Mouse (Mus musculus) cerebellum, adult 11 months (tissue): ENCODE data around the gene Dars2.
A peak's percentile ranks its signal among the peaks of the same experiment; 100 is the strongest.
"Not testable (repeated sequence)": the region's sequence is repeated elsewhere in the genome, so short reads cannot be mapped to it uniquely, and the experiment has no call there.

Source experiments
- DNase-seq: peaks from one replicate; pipeline ENCODE4 v3.0.0; 2022

Dars2 gene

DNA sequence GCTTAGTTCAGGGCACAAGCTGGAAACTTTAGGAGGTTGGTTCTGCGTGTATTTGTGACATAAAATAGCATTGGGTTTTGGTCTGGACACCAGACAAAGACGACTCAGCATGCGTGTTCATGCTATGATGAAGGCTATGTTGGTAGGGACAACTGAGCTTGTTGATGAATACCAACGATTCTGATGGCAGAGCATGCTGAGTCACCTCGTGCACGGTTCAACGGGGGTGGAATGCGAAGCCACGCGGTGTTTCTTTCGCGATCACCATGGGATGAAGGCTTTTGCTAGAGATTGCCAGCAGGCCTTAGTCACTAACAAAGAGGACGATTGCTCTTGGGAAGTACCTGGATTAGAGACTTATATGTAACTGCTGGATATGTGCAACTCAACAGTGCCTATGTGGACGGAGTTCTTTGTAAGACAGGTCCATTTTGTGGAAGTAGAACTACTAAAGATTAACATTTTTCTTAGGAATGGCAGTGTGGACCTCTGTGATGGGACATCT is 35.1 kb downstream of the Dars2 start:
- no peak for DNase-seq

DNA sequence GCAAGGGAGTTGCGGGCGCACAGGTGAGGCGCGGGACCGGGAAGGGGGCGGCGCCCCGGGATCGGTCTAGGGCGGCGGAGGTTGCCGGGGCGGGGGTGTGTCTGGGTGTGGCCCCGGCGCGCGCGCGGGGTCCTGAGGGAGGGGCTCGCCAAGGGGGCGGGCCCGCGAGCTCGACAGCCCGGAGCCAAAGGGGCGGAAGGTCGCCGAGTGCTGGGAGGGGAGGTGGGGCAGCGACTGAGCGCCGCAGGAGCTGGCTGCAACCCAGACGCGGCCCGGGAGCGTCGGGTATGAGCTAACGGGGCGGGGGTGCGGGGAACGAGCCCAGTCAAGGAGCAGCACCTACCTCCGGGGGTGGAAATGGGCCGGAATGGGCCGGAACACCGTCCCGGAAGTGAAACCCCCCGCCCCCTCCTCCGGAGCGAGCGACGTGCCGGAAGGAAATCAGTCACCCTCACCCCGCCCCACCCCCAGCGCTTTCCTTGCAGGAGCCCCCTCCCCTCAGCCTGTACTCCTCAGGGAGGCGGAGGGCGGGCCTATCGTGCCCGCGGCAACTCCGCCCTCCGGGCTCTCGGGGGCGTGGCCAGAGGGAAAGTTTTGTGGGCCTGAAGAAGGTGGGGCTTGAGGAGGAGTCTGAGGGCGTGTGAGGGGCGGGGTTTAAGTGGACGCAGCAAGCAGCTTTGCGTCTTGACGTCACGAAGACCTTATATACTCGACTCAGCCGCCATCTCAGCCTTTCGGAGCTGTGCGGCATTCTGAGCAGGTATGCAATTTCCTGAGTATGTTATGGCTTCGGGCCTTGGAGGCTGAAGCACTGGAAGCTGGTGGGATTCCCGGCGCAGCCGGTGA is 35.8 kb downstream of the Dars2 start, which contains the start of gene Zbtb37:
Zbtb37 (minus strand) TSS at position 415 of the 846 bp plus-strand sequence.
- DNase-seq: peak; percentile 97

DNA sequence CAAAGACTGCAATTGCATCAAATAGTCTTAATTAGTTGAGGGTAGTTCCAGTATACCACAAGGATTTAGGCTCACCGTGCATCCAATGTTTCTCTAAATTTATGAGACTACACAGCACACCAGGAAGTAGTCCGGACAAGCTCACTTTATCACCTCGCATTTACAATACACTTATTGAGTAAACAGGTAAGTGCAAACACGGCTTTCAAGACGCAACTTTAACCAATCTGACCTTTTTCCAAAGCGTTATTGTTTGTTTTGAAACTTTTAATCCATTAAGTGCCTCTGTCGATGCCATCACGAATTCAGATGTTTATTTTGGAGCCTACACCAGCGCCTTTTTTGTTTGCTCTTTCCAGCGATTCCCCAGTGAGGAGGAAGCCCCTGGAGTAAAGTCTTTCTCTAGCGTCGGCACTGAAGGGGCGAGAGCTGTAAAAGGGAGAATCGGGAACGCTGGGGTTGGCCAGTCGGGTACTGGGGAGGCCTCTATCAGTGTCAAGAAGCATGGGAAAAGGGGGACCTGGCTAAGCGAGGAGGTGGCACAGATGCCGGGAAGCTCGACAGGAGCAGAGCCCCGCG is 36.5 kb downstream of the Dars2 start:
- DNase-seq: no peak

DNA sequence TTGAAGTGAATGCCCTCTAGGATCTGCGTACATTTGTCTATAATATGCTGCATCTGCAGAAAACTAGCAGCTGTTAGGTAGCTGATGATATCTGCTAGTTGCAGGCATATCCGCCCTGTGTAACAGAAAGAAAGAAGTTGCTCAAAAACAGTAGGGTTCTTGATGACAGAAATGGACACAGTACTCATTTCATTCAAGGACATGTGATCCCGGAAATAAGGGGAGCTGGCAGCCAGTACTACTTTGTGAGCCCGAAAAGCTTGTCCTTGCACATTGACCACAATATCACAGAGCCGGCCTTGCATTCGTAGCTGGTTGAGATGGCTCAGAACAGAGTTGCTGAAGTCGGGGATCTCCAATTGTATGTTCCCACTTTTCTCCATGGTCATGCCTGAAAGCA is 38.1 kb downstream of the Dars2 start:
- no peak for DNase-seq

DNA sequence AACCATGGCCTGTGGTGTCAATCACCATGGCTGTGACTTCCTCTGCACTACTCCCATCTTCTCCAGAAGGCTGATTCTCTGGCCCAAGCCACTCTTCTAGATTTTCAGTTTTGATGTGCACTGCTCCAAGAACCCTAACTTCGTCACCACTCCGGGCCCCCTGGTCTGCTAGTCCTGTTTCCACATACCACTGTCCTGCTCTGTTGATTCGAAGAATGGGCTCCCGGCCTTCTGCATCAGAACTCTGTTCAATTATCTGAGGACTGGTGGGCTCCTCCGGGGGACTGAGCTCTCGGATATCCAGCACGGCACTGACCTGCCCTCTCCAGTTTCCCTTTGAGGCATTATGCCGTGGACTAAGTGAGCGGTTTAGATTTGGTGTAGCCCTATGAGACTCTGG is 38.6 kb downstream of the Dars2 start:
- DNase-seq: no peak

DNA sequence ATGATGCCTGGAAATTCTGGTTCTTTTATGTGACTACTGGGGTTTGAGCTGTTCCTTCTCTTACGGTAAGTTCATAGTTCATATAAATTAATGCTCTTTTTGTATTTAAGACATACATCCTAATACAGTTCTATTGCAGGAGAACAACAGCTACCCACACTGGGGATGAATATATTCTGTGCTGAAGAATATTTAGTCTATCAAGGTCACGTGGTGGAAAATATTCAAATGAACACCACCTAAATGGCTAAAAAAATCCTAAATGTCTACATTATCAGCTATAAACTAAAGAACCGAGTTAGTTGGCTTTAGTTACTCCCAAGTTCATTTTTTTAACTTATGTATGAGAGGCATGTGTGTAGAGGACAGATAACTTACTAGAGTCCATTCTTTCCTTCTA is 40.4 kb downstream of the Dars2 start:
- DNase-seq: no peak

DNA sequence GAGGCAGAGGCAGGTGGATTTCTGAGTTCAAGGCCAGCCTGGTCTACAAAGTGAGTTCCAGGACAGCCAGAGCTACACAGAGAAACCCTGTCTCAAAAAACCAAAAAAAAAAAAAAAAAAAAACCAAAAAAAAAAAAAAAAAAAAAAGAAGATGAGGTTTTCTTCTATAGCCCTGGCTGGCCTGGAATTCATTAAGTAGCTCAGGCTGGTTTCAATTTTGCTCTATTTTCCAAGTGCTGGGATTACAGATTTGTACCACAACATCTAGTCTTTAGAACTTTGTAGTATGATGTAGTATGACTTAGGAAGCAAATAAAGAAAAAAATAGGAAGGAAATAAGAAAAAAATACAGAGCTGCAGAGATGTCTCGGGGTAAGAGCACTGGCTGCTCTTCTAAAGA is 42.0 kb downstream of the Dars2 start:
- not testable (repeated sequence) for DNase-seq

DNA sequence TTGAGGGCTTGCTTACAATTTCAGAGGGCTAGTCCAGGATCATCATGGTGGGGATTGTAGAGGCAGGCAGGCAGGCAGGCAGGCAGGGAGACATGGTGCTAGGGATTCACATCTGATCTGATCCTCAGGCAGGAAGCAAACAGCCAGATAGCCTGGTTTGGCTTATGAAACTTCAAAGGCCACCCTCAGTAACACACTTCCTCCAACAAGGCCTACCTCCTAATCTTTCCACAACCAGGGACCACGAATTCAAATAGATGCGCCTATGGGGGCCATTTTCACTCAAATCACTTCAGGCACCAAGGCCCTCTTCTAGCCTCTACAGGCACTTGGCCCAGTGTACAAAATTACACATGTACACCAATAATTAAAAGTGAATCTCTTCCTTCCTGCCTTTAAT is 43.3 kb downstream of the Dars2 start:
- DNase-seq: no peak

DNA sequence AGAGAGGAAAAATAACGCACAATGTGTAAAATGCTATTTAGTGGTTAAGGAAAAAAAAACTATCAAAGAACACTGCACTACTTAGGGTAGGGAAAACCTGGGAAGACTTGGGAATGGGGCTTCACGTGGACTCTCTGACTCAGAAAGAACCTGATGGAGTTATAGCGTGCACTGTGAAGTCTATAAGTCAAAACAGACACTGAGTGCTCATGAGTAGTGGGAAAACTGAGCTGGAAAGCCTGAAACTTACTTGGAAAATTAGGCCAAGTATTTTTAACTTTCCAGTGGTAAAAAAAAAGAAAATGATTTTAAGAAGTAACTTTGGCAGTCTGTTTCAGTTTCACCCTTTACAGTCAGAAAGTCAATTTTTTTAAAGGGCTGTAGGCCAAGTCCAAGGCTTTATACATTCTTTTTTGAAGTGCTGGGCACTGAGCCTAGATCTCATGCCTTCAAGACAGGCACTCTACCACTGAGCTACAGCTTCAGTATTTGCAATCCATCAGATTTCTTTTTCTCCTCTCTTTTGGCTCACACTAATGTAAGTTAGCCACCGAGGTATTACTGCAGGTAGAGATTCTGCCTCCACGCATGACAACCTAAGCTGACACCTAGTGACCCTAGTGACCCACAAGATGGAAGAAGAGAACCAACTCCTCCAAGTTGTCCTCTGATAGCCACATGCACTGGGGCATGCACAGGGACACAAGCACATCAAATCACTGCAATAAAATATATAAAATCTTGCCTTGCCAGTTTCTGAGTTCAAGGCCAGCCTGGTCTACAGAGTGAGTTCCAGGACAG is 44.8 kb downstream of the Dars2 start:
- DNase-seq: no peak

DNA sequence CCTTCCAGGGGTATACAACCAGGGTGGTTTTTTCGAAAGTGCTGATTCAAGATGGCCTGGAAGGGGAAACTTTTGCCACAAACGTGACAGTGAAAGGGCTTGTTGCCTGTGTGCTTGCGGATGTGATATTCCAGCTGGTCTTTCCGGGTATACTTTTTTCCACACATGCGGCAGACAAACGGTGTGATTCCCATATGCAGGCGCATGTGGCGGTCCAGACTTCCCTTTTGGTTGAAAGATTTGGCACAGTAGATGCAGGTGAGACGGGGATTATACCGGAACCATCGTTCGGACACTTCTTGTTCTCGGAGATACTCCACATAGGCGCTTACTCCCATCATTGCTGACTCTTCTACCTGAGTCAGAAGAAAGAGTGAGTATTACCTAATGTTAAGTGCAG is 50.4 kb downstream of the Dars2 start:
- no peak for DNase-seq

DNA sequence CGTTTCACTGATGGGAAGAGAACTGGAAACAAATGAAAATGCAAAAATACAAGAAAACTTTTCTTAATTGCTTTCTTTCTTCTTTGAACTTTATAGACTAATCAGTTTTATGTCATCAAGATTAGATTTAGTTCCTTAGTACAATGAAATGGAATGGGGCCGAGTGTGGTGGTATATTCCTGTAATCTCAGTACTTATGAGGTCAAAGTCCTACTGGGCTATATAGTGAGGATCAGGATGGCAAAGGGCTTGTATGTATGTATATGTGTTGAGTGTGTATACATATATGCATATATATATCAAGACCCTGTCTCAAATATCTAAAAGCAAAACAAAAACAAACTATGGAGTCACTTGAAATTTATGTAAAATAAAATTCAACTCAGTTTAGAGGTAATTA is 54.1 kb downstream of the Dars2 start:
- no peak for DNase-seq

DNA sequence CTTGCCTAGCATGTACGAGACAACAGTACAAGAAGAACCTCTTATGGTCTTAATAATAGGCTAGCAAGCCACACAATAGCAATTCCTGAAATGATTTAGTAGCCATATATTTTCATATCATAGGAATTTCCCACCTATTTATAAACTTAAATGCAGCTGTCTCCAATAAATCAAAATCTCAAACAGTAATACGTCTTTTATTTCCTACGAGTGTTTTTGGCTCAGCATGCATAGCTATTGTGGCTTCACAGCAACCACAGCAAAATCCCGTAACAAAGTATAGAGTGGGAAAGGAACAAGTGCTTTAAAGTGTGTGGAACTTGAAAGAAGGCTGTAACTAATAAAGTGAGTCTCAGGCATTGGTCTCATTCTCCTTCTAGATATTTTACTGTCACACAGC is 60.0 kb downstream of the Dars2 start:
- no peak for DNase-seq

DNA sequence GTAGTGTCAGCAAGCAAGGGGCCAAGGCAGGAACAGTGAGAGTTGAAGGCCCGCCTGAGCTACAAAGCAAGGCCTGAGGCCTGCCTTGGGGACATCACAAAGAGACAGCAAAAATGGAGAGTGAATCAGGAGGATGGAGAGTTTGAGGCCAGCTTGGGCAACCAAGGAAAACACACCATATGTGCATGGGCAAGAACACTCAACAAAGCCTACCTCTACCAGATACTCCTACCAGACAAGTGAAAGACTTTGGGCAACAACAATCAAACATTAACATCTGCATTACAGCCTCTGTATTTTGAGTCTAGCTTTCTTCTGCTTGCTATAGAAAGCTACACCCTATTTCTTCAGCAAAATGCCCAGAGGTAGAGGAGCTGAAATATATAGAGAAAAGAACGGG is 62.4 kb downstream of the Dars2 start:
- DNase-seq: no peak

DNA sequence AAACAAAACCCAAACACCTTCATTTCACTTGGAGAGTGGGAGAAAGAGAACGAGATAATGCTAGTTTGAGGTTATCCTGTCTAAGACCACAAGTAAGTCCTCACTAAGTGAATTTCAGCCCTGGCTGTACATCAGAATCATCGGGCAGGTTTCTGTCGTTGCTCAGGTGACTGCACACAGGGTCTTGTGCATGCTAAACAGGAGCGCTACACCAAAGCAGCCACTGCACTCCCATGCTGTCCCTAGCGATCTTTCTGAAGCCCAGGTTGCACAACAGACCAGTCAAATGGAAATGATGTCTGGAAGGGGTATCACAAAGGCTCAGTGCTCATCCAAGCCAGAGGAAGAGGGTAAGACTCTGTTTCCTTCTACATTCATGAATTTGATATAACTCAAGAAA is 64.0 kb downstream of the Dars2 start:
- DNase-seq: no peak

DNA sequence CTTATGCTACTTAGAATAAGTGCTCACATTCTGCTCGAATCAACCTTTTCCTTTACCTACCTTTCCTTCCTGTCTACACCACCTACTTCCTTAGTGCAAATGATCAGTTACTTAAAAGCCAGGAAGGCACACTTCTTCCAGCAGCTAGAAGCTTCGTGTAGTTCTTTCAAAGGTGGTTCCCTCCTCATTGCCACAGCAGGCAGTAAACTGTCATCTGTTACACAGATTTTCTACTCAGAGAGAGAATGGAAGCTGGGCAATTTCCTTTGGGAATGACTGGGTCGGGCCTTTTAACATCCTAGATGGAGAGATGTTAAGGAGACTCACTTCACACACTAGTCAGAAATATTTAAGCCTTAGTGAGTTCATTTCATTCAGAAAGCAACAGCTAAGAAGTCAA is 64.9 kb downstream of the Dars2 start:
- no peak for DNase-seq

DNA sequence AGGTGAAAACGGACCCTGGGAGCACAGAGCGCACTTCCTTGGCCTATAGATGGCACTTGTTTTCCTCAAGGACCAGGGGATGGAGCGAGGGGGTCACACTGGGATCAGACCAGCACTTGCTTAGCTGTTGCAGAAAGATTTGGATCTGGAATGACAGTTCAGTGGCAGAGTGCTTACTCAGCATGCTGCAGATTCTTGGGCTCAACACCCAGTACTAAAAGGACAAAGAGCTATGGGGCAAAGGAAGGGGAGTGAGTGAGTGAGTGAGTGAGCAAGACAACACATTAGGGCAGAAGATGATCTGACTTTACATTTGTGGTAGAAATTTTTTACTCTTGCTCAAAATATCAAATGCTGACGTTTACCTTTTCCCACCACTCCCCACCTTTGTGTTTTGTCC is 65.5 kb downstream of the Dars2 start:
- no peak for DNase-seq

DNA sequence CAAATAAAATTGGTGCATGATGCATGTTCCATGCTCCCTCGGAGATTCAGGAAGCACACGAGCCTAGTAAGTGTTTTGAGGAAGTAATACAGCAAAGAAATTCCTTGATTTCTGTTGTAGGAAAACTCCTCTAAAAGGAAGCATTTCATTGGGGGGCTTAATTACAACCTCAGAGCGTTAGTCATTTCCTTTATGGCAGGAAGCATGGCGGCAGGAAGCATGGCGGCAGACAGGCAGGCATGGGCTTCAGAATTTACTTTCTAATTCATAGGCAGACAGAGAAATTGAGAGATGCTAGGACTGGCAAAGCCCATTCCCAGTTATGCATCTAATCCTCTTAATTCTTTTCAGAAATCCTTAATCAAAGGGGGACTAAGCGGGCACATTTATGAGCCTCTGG is 76.6 kb downstream of the Dars2 start:
- DNase-seq: no peak
